Comparison of ENCODE assay signal across 16 mouse cellular contexts in genomic region chr9:69376982-69377653, GRCm38 (mm10). TPM values are rescaled to one million over a fixed set of nuclear protein-coding genes. Genes with fewer than 3 reads are reported as not detected.
DNase-seq lines count a peak whose midpoint lies in the region; TF ChIP-seq lines count a peak whose summit lies in the region.
"Had no signal": no experiment of that assay in that cellular context is flagged by ENCODE, and none has a peak within 500 bp of the region (broad histone marks: within the 10 kb centered on the region; RNA-seq: fewer than 3 reads in every experiment).

No protein-coding gene starts in this region.

- DNase-seq in gastrocnemius, adult 2 months: no peak
- no peak for DNase-seq in gastrocnemius, postnatal 36 days
- no peak for DNase-seq in left cerebral cortex, adult 2 months (ENCODE audit: extremely low spot score in 1 of 2, low spot score in 2 of 2)
- no peak for DNase-seq in left cerebral cortex, postnatal 36 days (ENCODE audit: low spot score in 2 of 2)
- DNase-seq in 3T3-L1 (ENCODE audit: low read depth, low spot score) (peak; percentile 12), MEL-GATA-1-ER (ENCODE audit: extremely low read depth, low read depth) (peak; percentile 36)
- DNase-seq in ovary, postnatal 36 days (ENCODE audit: low spot score): no peak
- DNase-seq in adrenal gland, adult 18-20 months (ENCODE audit: low spot score in 2 of 2): no peak
- DNase-seq: adrenal gland, postnatal 10 days; gastrocnemius, postnatal 25 days; heart, postnatal 36 days; lung, adult 2 months; thymus, postnatal 25 days had no signal

- peak; percentile 41 for TF ChIP-seq CTCF in gastrocnemius, adult 2 months (IDR thresholded peaks at IDR 0.05)
- TF ChIP-seq CTCF in left cerebral cortex, adult 2 months (IDR thresholded peaks at IDR 0.05): peak; percentile 28

- H3K4me3 ChIP-seq in gastrocnemius, adult 2 months: no peak overlapping the region
- no peak overlapping the region for H3K4me3 ChIP-seq in left cerebral cortex, adult 2 months
- H3K4me3 ChIP-seq: embryonic facial prominence, embryonic 15.5 days; forebrain, embryonic 10.5 days; midbrain, embryonic 15.5 days had no signal

- intact Hi-C loops in gastrocnemius, adult 2 months (cut with DNase I): no loop called here
- intact Hi-C loops in gastrocnemius, postnatal 36 days (cut with DNase I): no loop called here
- intact Hi-C loops in left cerebral cortex, adult 2 months (cut with DNase I): no loop called here
- intact Hi-C loops in left cerebral cortex, postnatal 36 days (cut with DNase I): no loop called here

- no peak overlapping the region for H3K27ac ChIP-seq in gastrocnemius, adult 2 months
- no peak overlapping the region for H3K27ac ChIP-seq in left cerebral cortex, adult 2 months
- H3K27ac ChIP-seq: embryonic facial prominence, embryonic 15.5 days; forebrain, embryonic 10.5 days; midbrain, embryonic 15.5 days had no signal

RNA-seq across cellular contexts. Expression of gene Ice2, which starts 20.6 kb away (rescaled TPM):
- total RNA-seq in gastrocnemius, adult 2 months (2021): 1 to 10 TPM; 4.7 to 7.1 TPM
- total RNA-seq in gastrocnemius, postnatal 36 days (2021): 1 to 10 TPM; 4.5 to 4.7 TPM
- total RNA-seq in left cerebral cortex, adult 2 months (2021): 10 to 100 TPM; 10.1 to 11.6 TPM
- total RNA-seq in left cerebral cortex, postnatal 36 days (2021): 10 to 100 TPM in 1 of 2 experiments, 1 to 10 TPM in 1; 8.7 to 12.0 TPM
- total RNA-seq in adrenal gland, adult 18-20 months (2021): 10 to 100 TPM; 15.0 to 16.1 TPM

Comparison
In these comparisons a context has a peak if more than half of its experiments do, and no peak if none do; other contexts are left out.
1. DNase-seq: peak in 3T3-L1 (single experiment) and MEL-GATA-1-ER (single experiment); none in gastrocnemius, adult 2 months (single experiment), gastrocnemius, postnatal 36 days (0 of 2), left cerebral cortex, adult 2 months (0 of 2), left cerebral cortex, postnatal 36 days (0 of 2), ovary, postnatal 36 days (single experiment) and adrenal gland, adult 18-20 months (0 of 2).